Mouse (Mus musculus) left cerebral cortex, adult 8-10 months (tissue): ENCODE measurements at regions not wholly inside any gene's neighbourhood (a gene's known extent, or its start where the extent isn't known, plus 50 kb on each side); places are given as distances from the start of the nearest gene placed in this dataset.
A peak's percentile ranks its signal among the peaks of the same experiment; 100 is the strongest.

Experiments used
- DNase-seq, 2 experiments: peaks; one replicate each; pipeline ENCODE4 v3.0.0; 2022; ENCODE audit warnings: low spot score in 2 of 2

GRCm38 (mm10) chr2:178990959-178991358 is 451.3 kb upstream of the Cdh4 start:
- no peak for DNase-seq

DNA sequence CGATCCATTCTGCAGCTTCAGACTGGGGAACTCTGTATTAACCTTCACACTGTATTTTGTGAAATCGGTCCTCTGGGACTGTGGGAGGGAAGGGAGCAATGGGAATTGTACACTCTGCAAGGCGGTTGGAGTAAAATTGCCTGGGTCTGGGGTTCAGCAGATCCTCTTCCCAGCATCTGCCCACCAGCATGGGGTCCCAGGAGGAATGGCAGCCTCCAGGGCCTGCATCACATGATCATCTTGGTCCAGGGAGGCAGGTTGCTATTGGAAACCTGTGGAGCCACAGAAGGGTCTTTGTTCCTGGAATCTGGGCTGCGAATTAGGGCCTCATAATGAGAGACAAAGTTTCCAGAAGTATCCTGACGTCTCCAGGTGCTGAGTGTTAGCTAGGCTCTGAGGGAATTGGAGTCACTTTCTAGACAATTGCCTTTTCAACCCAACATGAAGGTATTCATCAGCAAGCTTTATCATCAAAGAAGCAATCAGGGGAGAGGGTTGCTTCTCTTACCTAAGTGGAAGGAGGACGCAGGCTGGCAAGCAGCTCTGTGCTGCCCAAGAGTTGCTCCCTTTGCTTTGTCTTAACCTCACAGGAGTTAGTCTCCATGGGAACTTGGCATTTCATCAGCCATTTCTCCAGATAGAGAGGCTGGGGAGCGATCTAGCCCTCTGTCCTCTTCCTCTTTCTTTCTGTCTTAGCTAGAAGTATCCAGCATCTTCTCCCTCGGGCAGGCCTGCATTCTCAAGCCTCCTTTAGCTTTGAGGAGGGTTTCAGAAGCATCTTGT is 449.7 kb upstream of the Cdh4 start:
- no peak for DNase-seq

GRCm38 (mm10) chr2:178997921-178998320 is 444.3 kb upstream of the Cdh4 start:
- no peak for DNase-seq

DNA sequence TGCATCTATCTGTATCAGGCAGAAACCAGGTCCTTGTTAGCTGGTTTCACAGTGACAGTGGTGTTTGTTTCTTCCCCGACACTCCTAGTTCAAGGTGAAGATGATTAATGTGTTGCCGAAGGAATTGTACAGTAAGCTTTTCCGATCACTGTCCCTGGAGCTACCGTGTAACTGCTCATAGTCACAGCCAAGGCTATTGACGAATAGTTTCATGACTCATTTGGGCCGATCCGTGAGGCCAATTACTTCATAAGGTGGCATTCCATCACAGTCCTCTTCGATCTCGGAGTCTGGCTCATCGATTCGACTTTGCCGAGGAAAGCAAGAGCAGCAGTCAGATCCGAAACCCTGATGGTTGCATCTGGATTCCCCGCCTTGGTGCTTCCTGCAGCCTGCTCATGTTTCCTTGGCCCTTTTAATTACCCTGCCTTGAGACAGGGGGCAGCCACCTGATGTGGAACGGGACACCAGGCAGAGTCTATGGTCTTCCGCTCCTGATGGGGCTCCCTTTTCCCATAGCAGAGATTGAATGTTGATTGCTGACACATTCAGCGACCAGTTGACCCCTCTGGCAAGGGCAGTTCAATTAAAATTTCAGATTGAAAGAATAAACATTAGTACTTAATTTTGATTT is 441.7 kb upstream of the Cdh4 start:
- DNase-seq = no peak

- no peak for DNase-seq
Observed at GRCm38 (mm10) chr2:179007766-179008165, 434.5 kb upstream of the Cdh4 start.

- no peak for DNase-seq
Observed at GRCm38 (mm10) chr2:179013891-179014593, 428.2 kb upstream of the Cdh4 start.

DNA sequence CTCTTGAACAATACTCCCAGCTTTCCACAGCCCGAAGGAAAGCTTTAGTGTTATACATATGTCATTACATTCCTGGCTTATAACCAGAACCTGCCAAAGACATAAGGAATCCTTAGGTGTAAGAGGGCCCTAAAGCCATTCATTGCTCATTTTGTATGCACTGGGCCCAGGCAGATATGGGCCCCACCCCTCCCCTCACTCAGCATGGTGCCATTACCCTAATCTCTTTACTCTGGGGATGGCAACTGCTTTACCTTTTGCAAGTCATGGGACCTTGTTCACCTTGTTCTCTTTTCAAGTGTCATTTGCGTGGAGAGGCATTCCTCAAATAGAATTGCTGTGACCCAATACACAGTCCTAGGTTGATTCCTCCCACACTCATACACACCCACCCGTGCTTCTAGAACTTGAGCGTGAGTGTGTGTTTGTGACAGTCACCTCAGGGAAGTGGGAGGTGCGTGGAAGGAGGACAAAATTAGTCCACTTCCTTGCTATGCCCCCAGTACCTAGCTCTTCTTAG is 419.5 kb upstream of the Cdh4 start:
- no peak for DNase-seq

GRCm38 (mm10) chr2:179024225-179024624 is 418.0 kb upstream of the Cdh4 start:
- no peak for DNase-seq

GRCm38 (mm10) chr2:179033171-179033570 is 409.1 kb upstream of the Cdh4 start:
- no peak for DNase-seq

GRCm38 (mm10) chr2:179035446-179035845 is 406.8 kb upstream of the Cdh4 start:
- no peak for DNase-seq

DNA sequence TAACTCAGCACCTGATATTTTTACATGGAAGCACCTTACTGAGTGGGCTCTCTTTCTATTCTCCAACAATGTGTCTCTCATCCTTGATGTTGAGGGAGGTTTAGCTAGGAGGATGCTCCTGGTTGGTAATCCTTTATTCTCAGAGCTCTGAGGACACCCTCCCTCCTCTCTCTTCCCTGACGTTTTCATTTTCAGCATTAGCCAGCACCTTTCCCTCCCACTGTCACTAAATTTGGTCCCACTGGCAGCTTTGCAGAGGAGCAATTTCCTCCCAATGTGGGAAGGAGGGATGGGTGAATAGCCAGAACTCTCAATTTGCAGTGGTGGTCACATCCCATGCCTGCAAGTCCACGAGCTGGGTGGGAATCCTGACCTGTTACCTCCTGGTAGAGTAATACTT is 402.5 kb upstream of the Cdh4 start:
- DNase-seq = no peak

DNA sequence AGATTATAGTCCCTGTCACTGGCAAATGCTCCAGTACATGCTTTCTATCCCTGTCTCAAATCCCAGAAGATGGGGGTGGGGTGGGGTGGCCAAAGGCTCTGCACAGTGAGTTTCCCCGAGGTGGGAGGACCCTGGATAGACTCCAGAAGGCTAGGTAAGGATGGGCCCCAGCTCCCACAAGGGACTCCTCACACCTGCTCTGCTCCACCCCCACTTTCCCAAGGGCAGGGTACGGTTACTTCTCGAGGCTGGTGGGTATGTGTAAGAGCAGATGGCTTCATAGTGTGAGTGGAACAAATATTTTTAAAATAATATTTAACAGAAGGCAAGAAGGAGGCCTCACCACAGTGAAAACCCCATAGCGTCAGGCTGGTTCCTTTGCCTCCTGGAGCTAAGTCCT is 398.6 kb upstream of the Cdh4 start:
- peak in 1 of 2 experiments; percentile 43 for DNase-seq

- DNase-seq = no peak
Observed at GRCm38 (mm10) chr2:179045361-179045760, 396.9 kb upstream of the Cdh4 start.

DNA sequence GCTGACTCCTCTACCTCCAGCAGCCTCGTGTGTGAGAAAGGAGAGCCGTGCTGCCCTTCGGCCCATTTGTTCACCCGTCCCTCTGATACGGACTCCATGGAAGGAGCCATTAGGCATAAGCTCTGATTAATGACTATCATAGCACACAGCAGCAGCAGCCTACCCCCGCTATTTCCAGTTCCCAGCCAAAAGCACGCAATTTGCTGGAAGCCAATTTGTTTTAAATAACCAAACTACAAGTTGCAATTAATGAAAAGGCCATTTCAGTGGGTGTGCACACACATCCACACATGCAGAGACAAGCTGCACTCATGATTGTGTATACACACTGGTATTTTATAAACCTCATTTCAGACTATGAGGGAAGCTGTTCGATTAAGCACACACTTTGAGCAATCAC is 387.8 kb upstream of the Cdh4 start:
- no peak for DNase-seq

- DNase-seq = no peak
Observed at GRCm38 (mm10) chr2:179064616-179065015, 377.6 kb upstream of the Cdh4 start.

DNA sequence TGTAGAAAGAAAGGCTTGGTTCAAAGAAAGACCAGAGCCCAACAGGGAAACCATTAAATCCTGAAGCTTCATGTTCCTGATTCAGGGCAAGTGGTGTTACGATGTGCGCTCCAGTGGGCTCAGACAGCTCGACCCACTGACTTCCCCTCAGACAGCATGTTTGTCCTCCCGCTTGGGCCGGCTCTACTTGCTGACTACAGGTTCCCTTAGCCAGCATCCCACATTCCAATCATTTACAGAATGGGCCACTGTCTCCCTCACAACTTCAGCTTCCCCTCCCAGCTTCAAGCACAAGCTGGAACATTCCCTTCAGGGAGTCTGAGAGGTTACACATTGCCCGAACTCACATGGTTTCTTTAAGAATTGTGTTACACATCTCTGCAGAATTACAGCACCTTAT is 372.7 kb upstream of the Cdh4 start:
- no peak for DNase-seq

- DNase-seq = no peak
Observed at GRCm38 (mm10) chr2:179070346-179070745, 371.9 kb upstream of the Cdh4 start.

DNA sequence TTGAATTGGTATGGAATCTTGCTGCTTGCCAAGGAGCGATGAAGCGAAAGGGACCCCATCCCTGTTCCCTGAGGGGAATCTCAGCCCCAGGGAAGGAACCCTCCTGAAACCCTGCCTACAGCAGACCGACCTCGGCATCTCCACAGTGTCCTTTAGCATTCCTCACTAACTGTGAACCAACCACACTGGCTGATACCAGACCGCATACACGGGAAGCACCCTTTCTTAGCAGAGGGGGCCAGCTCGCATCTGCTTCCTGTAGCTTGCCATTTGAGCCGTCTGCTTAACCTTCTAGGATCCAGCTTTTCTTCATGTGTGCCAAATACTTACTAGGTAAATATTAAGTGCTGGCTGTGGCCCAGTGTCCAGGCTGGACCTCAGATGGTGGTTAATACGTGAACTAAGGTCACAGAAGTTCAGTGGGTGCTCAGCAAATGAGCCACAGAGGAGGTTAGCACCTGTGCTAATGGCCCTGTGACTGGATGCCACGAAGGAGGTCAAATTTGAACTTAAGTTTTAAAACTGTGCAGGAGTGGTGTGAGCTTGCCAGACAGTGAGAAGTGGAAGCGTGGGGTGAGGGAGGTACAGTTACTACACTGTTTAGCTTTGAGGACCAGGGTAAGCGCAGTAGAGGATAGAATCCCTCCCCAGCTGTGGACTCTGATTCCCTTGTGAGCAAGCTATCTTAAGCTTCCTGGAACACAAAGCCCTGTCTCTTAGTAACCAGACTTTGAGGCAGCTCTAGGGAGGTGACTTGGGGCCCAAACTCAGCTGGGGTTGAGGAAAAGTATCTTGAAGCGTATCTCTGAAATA is 361.6 kb upstream of the Cdh4 start:
- no peak for DNase-seq

GRCm38 (mm10) chr2:179086915-179087314 is 355.3 kb upstream of the Cdh4 start:
- DNase-seq = no peak

DNA sequence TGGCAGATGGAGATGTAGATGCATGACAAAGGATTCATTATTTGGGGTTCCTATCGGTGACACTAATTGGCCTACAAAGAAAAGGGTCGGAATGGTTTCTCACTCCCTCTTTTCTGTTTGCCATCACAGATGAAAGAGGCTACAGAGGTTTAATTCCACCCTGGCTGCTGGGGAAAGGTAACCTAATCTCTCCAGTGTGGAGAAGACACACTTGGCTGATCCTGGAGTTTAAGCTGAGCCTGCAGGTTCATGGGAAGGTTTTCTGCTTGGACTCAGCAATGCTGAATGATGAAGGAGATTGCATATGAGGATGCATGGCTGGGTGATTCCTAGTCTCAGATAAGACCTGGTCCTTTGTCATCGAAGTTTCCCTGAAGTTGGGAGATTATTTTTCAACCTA is 350.8 kb upstream of the Cdh4 start:
- DNase-seq = no peak

DNA sequence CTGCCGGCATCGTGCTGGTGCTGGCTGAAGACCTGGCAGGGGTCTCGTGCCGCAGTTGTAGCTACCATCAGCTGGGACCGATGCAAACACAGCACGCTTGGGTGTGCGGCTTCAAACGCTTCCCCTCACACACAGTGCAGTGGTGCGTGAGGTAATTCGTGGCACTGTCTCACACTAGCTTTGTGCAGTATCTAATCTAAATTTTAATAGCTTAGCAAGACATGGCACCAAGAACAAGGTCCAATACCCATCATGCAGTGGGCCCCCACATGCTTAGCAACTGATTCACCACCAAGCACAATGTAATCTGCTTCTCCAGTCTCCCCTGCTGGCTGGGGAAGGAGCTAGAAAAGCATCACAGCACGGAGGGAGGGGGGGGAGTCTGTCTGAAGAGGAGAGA is 348.2 kb upstream of the Cdh4 start:
- no peak for DNase-seq

GRCm38 (mm10) chr2:179095981-179096380 is 346.2 kb upstream of the Cdh4 start:
- no peak for DNase-seq
